Mouse (Mus musculus) liver (tissue): Measurements from ENCODE around the gene 4930404N11Rik.
A peak's percentile ranks its signal among the peaks of the same experiment; 100 is the strongest.

ENCODE experiments used
- DNase-seq: peaks from one replicate; pipeline ENCODE4 v3.0.0-alpha.2; 2020; ENCODE audit warnings: mixed read lengths

Gene 4930404N11Rik

GRCm38 (mm10) chr10:81365672-81366476, at the start of gene 4930404N11Rik:
Gene 4930404N11Rik, minus strand, starts transcription at chr10:81365816.
- peak; percentile 48 for DNase-seq

- no peak for DNase-seq
Observed at GRCm38 (mm10) chr10:81415146-81415545, 49.5 kb upstream of the 4930404N11Rik start.

- no peak for DNase-seq
Observed at GRCm38 (mm10) chr10:81414682-81415081, 49.1 kb upstream of the 4930404N11Rik start.

GRCm38 (mm10) chr10:81413310-81414261, 48.0 kb upstream of the 4930404N11Rik start:
- DNase-seq = peak; percentile 78

- no peak for DNase-seq
Observed at GRCm38 (mm10) chr10:81412586-81413309, 47.1 kb upstream of the 4930404N11Rik start.

- DNase-seq = no peak
Observed at GRCm38 (mm10) chr10:81411471-81412400, 46.1 kb upstream of the 4930404N11Rik start.

GRCm38 (mm10) chr10:81410981-81411380, 45.4 kb upstream of the 4930404N11Rik start:
- no peak for DNase-seq

- no peak for DNase-seq
Observed at GRCm38 (mm10) chr10:81410350-81410749, 44.7 kb upstream of the 4930404N11Rik start.

GRCm38 (mm10) chr10:81409330-81409729, 43.7 kb upstream of the 4930404N11Rik start:
- peak; percentile 53 for DNase-seq

GRCm38 (mm10) chr10:81408871-81409291, 43.3 kb upstream of the 4930404N11Rik start:
- DNase-seq = peak; percentile 86

GRCm38 (mm10) chr10:81408424-81408729, 42.8 kb upstream of the 4930404N11Rik start:
- DNase-seq = no peak

- DNase-seq = peak; percentile 68
Observed at GRCm38 (mm10) chr10:81407539-81408423, 42.2 kb upstream of the 4930404N11Rik start.

GRCm38 (mm10) chr10:81406504-81407440, 41.2 kb upstream of the 4930404N11Rik start:
- no peak for DNase-seq

GRCm38 (mm10) chr10:81405588-81406201, 40.1 kb upstream of the 4930404N11Rik start:
- peak; percentile 75 for DNase-seq

GRCm38 (mm10) chr10:81404720-81405119, 39.1 kb upstream of the 4930404N11Rik start:
- no peak for DNase-seq

- no peak for DNase-seq
Observed at GRCm38 (mm10) chr10:81404082-81404481, 38.5 kb upstream of the 4930404N11Rik start.

- no peak for DNase-seq
Observed at GRCm38 (mm10) chr10:81403511-81403910, 37.9 kb upstream of the 4930404N11Rik start.

- no peak for DNase-seq
Observed at GRCm38 (mm10) chr10:81402227-81402765, 36.7 kb upstream of the 4930404N11Rik start.
